Mouse (Mus musculus): ENCODE measurements around the gene Srcap. TPM values are rescaled to one million over a fixed set of nuclear protein-coding genes. Genes with fewer than 3 reads are reported as not detected.
A peak's percentile ranks its signal among the peaks of the same experiment; 100 is the strongest.
"Not testable (repeated sequence)": the region's sequence is repeated elsewhere in the genome, so short reads cannot be mapped to it uniquely, and the experiment has no call there.

Srcap gene
- polyA plus RNA-seq, 1 experiment from 2014 or later, result 59.4 TPM

GRCm38 (mm10) chr7:127498407-127498806 is 13.4 kb upstream of the Srcap start:
- Histone ChIP-seq H3K4me3 (ENCODE audit: low read depth, low read length) (no peak overlapping the region), H3K27ac (replicated peaks; ENCODE audit: low read depth, low read length) (no peak overlapping the region), H3K9me3 (ENCODE audit: control insufficient read depth, low read length) (no peaks in the 10 kb centered on the region), H3K36me3 (ENCODE audit: control insufficient read depth, insufficient read depth, low read length) (no peaks in the 10 kb centered on the region), H3K4me2 (ENCODE audit: low read depth, severe bottlenecking) (no peak overlapping the region), H3K27me3 (ENCODE audit: control insufficient read depth, insufficient read depth, low read length) (no peaks in the 10 kb centered on the region), H3K4me1 (ENCODE audit: control insufficient read depth, insufficient read depth, low read length) (no peaks in the 10 kb centered on the region), H3K9ac (ENCODE audit: low read length) (no peak overlapping the region)
- 38% methylated on average over 3 of the region's 3 CpGs for WGBS
- ATAC-seq (ENCODE audit: insufficient number of reproducible peaks, low FRiP score, low TSS enrichment, low read depth) (no peak), DNase-seq (ENCODE audit: low spot score) (no peak)

GRCm38 (mm10) chr7:127508291-127508690 is 3.5 kb upstream of the Srcap start:
- Histone ChIP-seq H3K27me3 (ENCODE audit: control insufficient read depth, insufficient read depth, low read length) (no peaks in the 10 kb centered on the region), H3K4me3 (ENCODE audit: low read depth, low read length) (no peak overlapping the region), H3K36me3 (ENCODE audit: control insufficient read depth, insufficient read depth, low read length) (no peaks in the 10 kb centered on the region), H3K9me3 (ENCODE audit: control insufficient read depth, low read length) (no peaks in the 10 kb centered on the region), H3K4me1 (ENCODE audit: control insufficient read depth, insufficient read depth, low read length) (no peaks in the 10 kb centered on the region), H3K4me2 (ENCODE audit: low read depth, severe bottlenecking) (no peak overlapping the region), H3K27ac (replicated peaks; ENCODE audit: low read depth, low read length) (no peak overlapping the region), H3K9ac (ENCODE audit: low read length) (no peak overlapping the region)
- ATAC-seq (ENCODE audit: insufficient number of reproducible peaks, low FRiP score, low TSS enrichment, low read depth), result no peak
- WGBS, result 96% methylated on average over 3 of the region's 3 CpGs
- DNase-seq (ENCODE audit: low spot score), result no peak

- whole genome bisulfite sequencing, result 98% methylated on average over 3 of the region's 4 CpGs
- H3K27me3 ChIP-seq (ENCODE audit: control insufficient read depth, insufficient read depth, low read length); H3K4me1 ChIP-seq (ENCODE audit: control insufficient read depth, insufficient read depth, low read length); H3K4me2 ChIP-seq (ENCODE audit: low read depth, severe bottlenecking); H3K27ac ChIP-seq (replicated peaks; ENCODE audit: low read depth, low read length); H3K9ac ChIP-seq (ENCODE audit: low read length); ATAC-seq (ENCODE audit: insufficient number of reproducible peaks, low FRiP score, low TSS enrichment, low read depth); H3K4me3 ChIP-seq (ENCODE audit: low read depth, low read length); DNase-seq (ENCODE audit: low spot score); H3K36me3 ChIP-seq (ENCODE audit: control insufficient read depth, insufficient read depth, low read length); H3K9me3 ChIP-seq (ENCODE audit: control insufficient read depth, low read length): not testable (repeated sequence)
Observed at GRCm38 (mm10) chr7:127509830-127510229, 2.0 kb upstream of the Srcap start.

- peak overlapping the region; percentile 39 for H3K4me2 ChIP-seq (ENCODE audit: low read depth, severe bottlenecking)
- H3K36me3 ChIP-seq (ENCODE audit: control insufficient read depth, insufficient read depth, low read length), result peaks cover 3% of the 10 kb centered on the region; the same call in 1 of the 2 replicates
- no peaks in the 10 kb centered on the region for H3K9me3 ChIP-seq (ENCODE audit: control insufficient read depth, low read length)
- H3K4me1 ChIP-seq (ENCODE audit: control insufficient read depth, insufficient read depth, low read length), result peaks cover 6% of the 10 kb centered on the region; the same call in 1 of the 2 replicates
- H3K27ac ChIP-seq (replicated peaks; ENCODE audit: low read depth, low read length), result peak overlapping the region; percentile 95; the same call in 1 of the 2 replicates
- no peak for ATAC-seq (ENCODE audit: insufficient number of reproducible peaks, low FRiP score, low TSS enrichment, low read depth)
- DNase-seq (ENCODE audit: low spot score), result no peak
- WGBS, result 40% methylated on average over 8 of the region's 8 CpGs
- H3K9ac ChIP-seq (ENCODE audit: low read length), result peak overlapping the region; percentile 18; the same call in 1 of the 2 replicates
- H3K4me3 ChIP-seq (ENCODE audit: low read depth, low read length), result peak overlapping the region; percentile 80
- H3K27me3 ChIP-seq (ENCODE audit: control insufficient read depth, insufficient read depth, low read length), result no peaks in the 10 kb centered on the region
Observed at GRCm38 (mm10) chr7:127511241-127511640, 542 bp upstream of the Srcap start.

GRCm38 (mm10) chr7:127512231-127513015 is 640 bp downstream of the Srcap start:
- peaks cover 7% of the 10 kb centered on the region; the same call in 1 of the 2 replicates for H3K36me3 ChIP-seq (ENCODE audit: control insufficient read depth, insufficient read depth, low read length)
- ATAC-seq (ENCODE audit: insufficient number of reproducible peaks, low FRiP score, low TSS enrichment, low read depth) (peak; percentile 89), DNase-seq (ENCODE audit: low spot score) (peak; percentile 93)
- H3K4me1 ChIP-seq (ENCODE audit: control insufficient read depth, insufficient read depth, low read length), result peaks cover 6% of the 10 kb centered on the region; the same call in 1 of the 2 replicates
- H3K4me2 ChIP-seq (ENCODE audit: low read depth, severe bottlenecking), result peak overlapping the region; percentile 39
- H3K4me3 ChIP-seq (ENCODE audit: low read depth, low read length), result peak overlapping the region; percentile 80
- H3K27ac ChIP-seq (replicated peaks; ENCODE audit: low read depth, low read length), result peak overlapping the region; percentile 95
- H3K9me3 ChIP-seq (ENCODE audit: control insufficient read depth, low read length), result no peaks in the 10 kb centered on the region
- peak overlapping the region; percentile 89 for H3K9ac ChIP-seq (ENCODE audit: low read length)
- no peaks in the 10 kb centered on the region for H3K27me3 ChIP-seq (ENCODE audit: control insufficient read depth, insufficient read depth, low read length)
- 0% methylated on average over 62 of the region's 93 CpGs for WGBS

- Histone ChIP-seq H3K36me3 (ENCODE audit: control insufficient read depth, insufficient read depth, low read length) (peaks cover 7% of the 10 kb centered on the region; the same call in 1 of the 2 replicates), H3K4me2 (ENCODE audit: low read depth, severe bottlenecking) (peak overlapping the region; percentile 39), H3K9me3 (ENCODE audit: control insufficient read depth, low read length) (no peaks in the 10 kb centered on the region), H3K27ac (replicated peaks; ENCODE audit: low read depth, low read length) (peak overlapping the region; percentile 95), H3K27me3 (ENCODE audit: control insufficient read depth, insufficient read depth, low read length) (no peaks in the 10 kb centered on the region), H3K4me1 (ENCODE audit: control insufficient read depth, insufficient read depth, low read length) (peaks cover 6% of the 10 kb centered on the region; the same call in 1 of the 2 replicates), H3K4me3 (ENCODE audit: low read depth, low read length) (peak overlapping the region; percentile 80), H3K9ac (ENCODE audit: low read length) (peak overlapping the region; percentile 89; the same call in 1 of the 2 replicates)
- ATAC-seq (ENCODE audit: insufficient number of reproducible peaks, low FRiP score, low TSS enrichment, low read depth), result peak; percentile 11; the same call in 1 of the 2 replicates
- WGBS, result 36% methylated on average over 8 of the region's 8 CpGs
- no peak for DNase-seq (ENCODE audit: low spot score)
Observed at GRCm38 (mm10) chr7:127513016-127513390, 1.2 kb downstream of the Srcap start.

GRCm38 (mm10) chr7:127513781-127514180 is 2.0 kb downstream of the Srcap start:
- Histone ChIP-seq H3K9ac (ENCODE audit: low read length) (no peak overlapping the region), H3K9me3 (ENCODE audit: control insufficient read depth, low read length) (no peaks in the 10 kb centered on the region), H3K4me3 (ENCODE audit: low read depth, low read length) (0 out of 2 replicates have a peak overlapping the region, but pooled peaks have one; percentile 80), H3K27ac (replicated peaks; ENCODE audit: low read depth, low read length) (no peak overlapping the region), H3K27me3 (ENCODE audit: control insufficient read depth, insufficient read depth, low read length) (no peaks in the 10 kb centered on the region), H3K4me2 (ENCODE audit: low read depth, severe bottlenecking) (peak overlapping the region; percentile 21), H3K36me3 (ENCODE audit: control insufficient read depth, insufficient read depth, low read length) (peaks cover 7% of the 10 kb centered on the region; the same call in 1 of the 2 replicates), H3K4me1 (ENCODE audit: control insufficient read depth, insufficient read depth, low read length) (peaks cover 6% of the 10 kb centered on the region; the same call in 1 of the 2 replicates)
- ATAC-seq (ENCODE audit: insufficient number of reproducible peaks, low FRiP score, low TSS enrichment, low read depth) (no peak), DNase-seq (ENCODE audit: low spot score) (no peak)
- WGBS, result 86% methylated on average over 3 of the region's 3 CpGs

GRCm38 (mm10) chr7:127515846-127516245 is 4.1 kb downstream of the Srcap start:
- Histone ChIP-seq H3K9me3 (ENCODE audit: control insufficient read depth, low read length) (no peaks in the 10 kb centered on the region), H3K9ac (ENCODE audit: low read length) (no peak overlapping the region), H3K4me1 (ENCODE audit: control insufficient read depth, insufficient read depth, low read length) (peaks cover 6% of the 10 kb centered on the region; the same call in 1 of the 2 replicates), H3K4me2 (ENCODE audit: low read depth, severe bottlenecking) (no peak overlapping the region), H3K36me3 (ENCODE audit: control insufficient read depth, insufficient read depth, low read length) (peaks cover 11% of the 10 kb centered on the region; the same call in 1 of the 2 replicates), H3K4me3 (ENCODE audit: low read depth, low read length) (no peak overlapping the region), H3K27me3 (ENCODE audit: control insufficient read depth, insufficient read depth, low read length) (no peaks in the 10 kb centered on the region), H3K27ac (replicated peaks; ENCODE audit: low read depth, low read length) (no peak overlapping the region)
- no peak for ATAC-seq (ENCODE audit: insufficient number of reproducible peaks, low FRiP score, low TSS enrichment, low read depth)
- 92% methylated on average over 7 of the region's 7 CpGs for WGBS
- no peak for DNase-seq (ENCODE audit: low spot score)
